Mouse (Mus musculus): ENCODE measurements around the gene Odaph.

GRCm38 (mm10) chr5:91960606-91961254, 26.5 kb upstream of the Odaph start:
- TF ChIP-seq CTCF (IDR thresholded peaks at IDR 0.05; ENCODE audit: extremely low read depth, insufficient read depth, low read length) (no peak), POLR2A (IDR thresholded peaks at IDR 0.05; ENCODE audit: extremely low read depth, insufficient read depth, low read length) (no peak)
